Mouse (Mus musculus): ENCODE measurements around the gene Tssk1.
A peak's percentile ranks its signal among the peaks of the same experiment; 100 is the strongest.

- TF ChIP-seq CTCF (IDR thresholded peaks at IDR 0.05; ENCODE audit: low read depth) (peak; percentile 66), EP300 (IDR thresholded peaks at IDR 0.05; ENCODE audit: low read depth) (no peak)
These were observed 27.5 kb downstream of the Tssk1 start for GRCm38 (mm10) chr16:17921325-17922162.
